Mouse (Mus musculus) kidney, postnatal 0 days (tissue): ENCODE measurements around the gene Hsph1. TPM values are rescaled to one million over a fixed set of nuclear protein-coding genes. Genes with fewer than 3 reads are reported as not detected.

Experiments
- ATAC-seq: fragments of 200-750 bp; cut with Nextera tagmentation; replicated peaks from 2 replicates; pipeline ENCODE4 v1.8.0; 2017; ENCODE audit warnings: low read depth, moderate number of reproducible peaks, moderate TSS enrichment, moderate library complexity; ENCODE audit not compliant: low FRiP score
- DNase-seq: peaks from one replicate; pipeline ENCODE4 v3.0.0-alpha.2; 2016; ENCODE audit warnings: low spot score
- H3K27ac ChIP-seq: fragments of 300-500 bp; sonication (generic); 2 replicates; pipeline ENCODE4 v1.5.1; 2014; ENCODE audit warnings: mild to moderate bottlenecking
- H3K27me3 ChIP-seq: fragments of 300-500 bp; sonication (generic); 2 replicates; pipeline ENCODE4 v1.6.1; 2014; ENCODE audit warnings: low read length, mixed read lengths; ENCODE audit not compliant: insufficient read depth
- H3K36me3 ChIP-seq: fragments of 300-500 bp; sonication (generic); 2 replicates; pipeline ENCODE4 v1.6.1; 2014; ENCODE audit warnings: low read length, mixed read lengths; ENCODE audit not compliant: insufficient read depth
- H3K4me1 ChIP-seq: fragments of 300-500 bp; sonication (generic); replicated peaks from 2 replicates; pipeline ENCODE4 v1.6.1; 2014; ENCODE audit warnings: antibody characterized with exemption, low read length, mixed read lengths; ENCODE audit not compliant: insufficient read depth
- H3K4me2 ChIP-seq: fragments of 300-500 bp; sonication (generic); 2 replicates; pipeline ENCODE4 v1.6.1; 2014; ENCODE audit warnings: mild to moderate bottlenecking, low read length, moderate library complexity, mixed read lengths
- H3K4me3 ChIP-seq: fragments of 300-500 bp; sonication (generic); replicated peaks from 2 replicates; pipeline ENCODE4 v1.5.1; 2014; ENCODE audit warnings: low read depth, low read length
- H3K9ac ChIP-seq: fragments of 300-500 bp; sonication (generic); 2 replicates; pipeline ENCODE4 v1.6.1; 2014; ENCODE audit warnings: low read depth, low read length
- H3K9me3 ChIP-seq: fragments of 300-500 bp; sonication (generic); replicated peaks from 2 replicates; pipeline ENCODE4 v1.6.1; 2016; ENCODE audit warnings: low read length, inconsistent platforms, mixed read lengths
- CTCF ChIP-seq: IDR thresholded peaks from 2 replicates; pipeline ENCODE4 v1.5.1; 2016; ENCODE audit warnings: antibody characterized with exemption, low read depth, mild to moderate bottlenecking, moderate library complexity
- WGBS: fragments of 180-500 bp; shearing (Covaris S2); extraction: QIAGEN DNeasy Blood & Tissue Kit; methylation state at CpG from one replicate; pipeline ENCODE4 v1.1.7; 2014; 5-methylcytosine and 5-hydroxymethylcytosine counted together
- polyA plus RNA-seq: library from polyadenylated mRNA; unstranded; fragments of >200 nt; fragmentation: Nextera tagmentation; extraction: Ambion mirVana; gene quantifications from 2 replicates; pipeline ENCODE4 v1.2.1, GENCODE M21; 2015

The Hsph1 gene
- polyA plus RNA-seq, 1 experiment from 2014 or later, result 25.0 TPM

DNA sequence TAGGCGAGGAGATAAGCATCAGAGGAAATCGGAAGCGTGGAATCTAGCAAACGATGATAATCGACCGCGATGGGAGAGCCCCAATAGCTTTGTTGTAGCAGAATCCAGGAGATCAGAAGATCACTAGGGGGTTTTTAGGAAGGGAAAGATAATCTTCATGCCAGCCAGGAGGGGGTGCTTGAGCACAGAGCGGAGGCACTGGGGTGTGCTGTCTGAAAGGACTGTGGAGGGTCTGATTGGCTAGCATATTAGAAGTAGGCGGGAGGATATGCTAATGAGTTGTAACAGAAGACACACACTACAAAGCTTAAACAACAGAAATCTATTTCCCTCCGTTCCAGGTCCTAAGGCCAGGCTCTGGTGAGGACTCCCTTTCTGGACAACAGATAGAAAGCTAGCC lies 50.3 kb downstream of the Hsph1 start:
- H3K4me2 ChIP-seq, result no peak overlapping the region
- ATAC-seq, result no peak
- peak; percentile 44 for TF ChIP-seq CTCF
- WGBS, result 79% methylated on average over 10 of the region's 10 CpGs
- H3K4me1 ChIP-seq, result no peaks in the 10 kb centered on the region
- H3K4me3 ChIP-seq, result no peak overlapping the region
- H3K36me3 ChIP-seq, result no peaks in the 10 kb centered on the region
- H3K27ac ChIP-seq, result no peak overlapping the region
- peak; percentile 64 for DNase-seq
- no peaks in the 10 kb centered on the region for H3K9me3 ChIP-seq
- no peaks in the 10 kb centered on the region for H3K27me3 ChIP-seq
- H3K9ac ChIP-seq, result no peak overlapping the region

DNA sequence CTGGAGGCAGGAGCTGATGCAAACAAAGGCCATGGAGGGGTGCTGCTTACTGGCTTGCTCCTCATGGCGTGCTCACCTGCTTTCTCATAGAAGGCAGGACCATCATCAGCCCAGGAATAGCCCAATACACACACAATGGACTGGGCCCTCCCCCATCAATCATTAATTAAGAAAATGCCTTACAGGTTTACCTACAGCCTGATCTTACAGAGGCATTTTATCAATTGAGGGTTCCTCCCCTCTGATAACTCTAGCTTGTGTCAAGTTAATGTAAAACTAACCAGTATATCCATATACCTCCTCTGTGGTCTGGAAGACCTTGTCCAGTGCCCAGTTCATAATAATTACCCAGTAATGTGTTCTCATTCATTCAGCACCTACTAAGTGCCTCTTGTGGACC lies 50.9 kb downstream of the Hsph1 start:
- DNase-seq, result no peak
- 100% methylated on average over 1 of the region's 1 CpGs for WGBS
- Histone ChIP-seq H3K27me3 (no peaks in the 10 kb centered on the region), H3K9ac (no peak overlapping the region), H3K4me3 (no peak overlapping the region), H3K27ac (no peak overlapping the region), H3K9me3 (no peaks in the 10 kb centered on the region), H3K36me3 (no peaks in the 10 kb centered on the region), H3K4me1 (no peaks in the 10 kb centered on the region), H3K4me2 (no peak overlapping the region)
- no peak for TF ChIP-seq CTCF
- ATAC-seq, result no peak

- no peak overlapping the region for H3K4me2 ChIP-seq
- H3K27ac ChIP-seq, result no peak overlapping the region
- no peaks in the 10 kb centered on the region for H3K4me1 ChIP-seq
- no peak for TF ChIP-seq CTCF
- H3K27me3 ChIP-seq, result no peaks in the 10 kb centered on the region
- WGBS, result 46% methylated on average over 8 of the region's 8 CpGs
- DNase-seq, result no peak
- no peak overlapping the region for H3K4me3 ChIP-seq
- no peaks in the 10 kb centered on the region for H3K9me3 ChIP-seq
- no peaks in the 10 kb centered on the region for H3K36me3 ChIP-seq
- no peak for ATAC-seq
- no peak overlapping the region for H3K9ac ChIP-seq
These were observed 52.0 kb downstream of the Hsph1 start for GRCm38 (mm10) chr5:149584154-149584655.

- H3K27ac ChIP-seq, result no peak overlapping the region
- no peak for ATAC-seq
- H3K9ac ChIP-seq, result no peak overlapping the region
- H3K36me3 ChIP-seq, result no peaks in the 10 kb centered on the region
- DNase-seq, result no peak
- H3K4me2 ChIP-seq, result no peak overlapping the region
- 33% methylated on average over 8 of the region's 8 CpGs for WGBS
- no peaks in the 10 kb centered on the region for H3K27me3 ChIP-seq
- no peak for TF ChIP-seq CTCF
- no peaks in the 10 kb centered on the region for H3K4me1 ChIP-seq
- no peak overlapping the region for H3K4me3 ChIP-seq
- H3K9me3 ChIP-seq, result no peaks in the 10 kb centered on the region
These were observed 52.7 kb downstream of the Hsph1 start for GRCm38 (mm10) chr5:149583507-149583906.

- DNase-seq (no peak), ATAC-seq (no peak)
- no peak overlapping the region for H3K4me3 ChIP-seq
- 50% methylated on average over 5 of the region's 5 CpGs for WGBS
- H3K9ac ChIP-seq, result no peak overlapping the region
- no peaks in the 10 kb centered on the region for H3K27me3 ChIP-seq
- H3K27ac ChIP-seq, result no peak overlapping the region
- no peak for TF ChIP-seq CTCF
- no peaks in the 10 kb centered on the region for H3K36me3 ChIP-seq
- H3K4me1 ChIP-seq, result no peaks in the 10 kb centered on the region
- no peaks in the 10 kb centered on the region for H3K9me3 ChIP-seq
- no peak overlapping the region for H3K4me2 ChIP-seq
These were observed 53.4 kb downstream of the Hsph1 start for GRCm38 (mm10) chr5:149582642-149583262.

DNA sequence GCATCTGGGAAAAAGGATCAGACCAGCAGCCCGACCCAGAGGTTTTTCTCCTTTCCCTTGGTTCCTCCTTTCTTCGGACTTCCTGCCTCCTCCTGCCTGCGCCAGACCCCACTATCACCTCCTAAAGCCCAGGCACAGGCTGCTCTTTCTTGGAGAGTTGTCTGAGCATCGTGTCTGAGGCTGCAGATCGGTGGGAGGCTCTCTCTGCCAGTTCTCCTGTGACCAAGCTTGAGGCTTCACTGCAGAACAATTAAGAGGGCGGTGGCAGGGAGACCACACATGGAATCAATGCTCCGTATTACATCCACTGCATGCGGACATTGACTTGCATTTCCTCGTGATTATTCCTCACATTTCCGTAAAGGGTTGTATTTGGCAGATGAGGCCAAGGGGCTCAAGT lies 58.7 kb downstream of the Hsph1 start:
- no peaks in the 10 kb centered on the region for H3K9me3 ChIP-seq
- 33% methylated on average over 10 of the region's 10 CpGs for WGBS
- no peaks in the 10 kb centered on the region for H3K36me3 ChIP-seq
- no peak for TF ChIP-seq CTCF
- DNase-seq (no peak), ATAC-seq (no peak)
- no peak overlapping the region for H3K4me2 ChIP-seq
- no peaks in the 10 kb centered on the region for H3K27me3 ChIP-seq
- no peaks in the 10 kb centered on the region for H3K4me1 ChIP-seq
- H3K9ac ChIP-seq, result no peak overlapping the region
- no peak overlapping the region for H3K27ac ChIP-seq
- H3K4me3 ChIP-seq, result no peak overlapping the region

DNA sequence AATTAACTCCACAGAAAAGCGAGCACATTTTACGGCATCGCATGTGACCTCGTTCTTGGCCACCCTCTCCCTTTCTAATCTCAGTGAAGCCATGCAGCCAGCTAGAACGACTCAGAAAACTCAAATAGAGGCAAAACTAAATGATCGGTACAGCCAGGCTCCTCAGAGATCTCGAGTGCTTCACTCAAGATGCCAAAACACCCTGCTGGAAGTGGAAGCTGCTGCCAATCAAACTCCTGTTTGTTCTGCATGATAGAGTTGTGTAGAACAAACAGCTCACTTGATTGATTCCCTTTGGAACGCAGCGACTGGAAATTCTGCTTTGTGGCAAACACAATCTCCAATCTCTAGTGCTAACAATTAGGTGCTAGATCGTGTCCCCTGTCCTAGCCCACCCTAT lies 59.2 kb downstream of the Hsph1 start:
- DNase-seq (no peak), ATAC-seq (no peak)
- Histone ChIP-seq H3K36me3 (no peaks in the 10 kb centered on the region), H3K4me3 (no peak overlapping the region), H3K27ac (no peak overlapping the region), H3K27me3 (no peaks in the 10 kb centered on the region), H3K4me2 (no peak overlapping the region), H3K9me3 (no peaks in the 10 kb centered on the region), H3K4me1 (no peaks in the 10 kb centered on the region), H3K9ac (no peak overlapping the region)
- 38% methylated on average over 10 of the region's 10 CpGs for WGBS
- no peak for TF ChIP-seq CTCF
